Mouse (Mus musculus) left cerebral cortex, adult 18-20 months (tissue): ENCODE measurements around the gene Sfmbt1. TPM values are rescaled to one million over a fixed set of nuclear protein-coding genes. Genes with fewer than 3 reads are reported as not detected.
A peak's percentile ranks its signal among the peaks of the same experiment; 100 is the strongest.

Source experiments
- DNase-seq, 2 experiments: peaks; one replicate each; pipeline ENCODE4 v3.0.0; 2021 to 2022; ENCODE audit warnings: low spot score in 2 of 2, mixed read lengths in 1 of 2
- long read RNA-seq, 2 experiments: library from polyadenylated mRNA; stranded (forward); transcript quantifications; one replicate each; pipeline ENCODE4 v2.0.0; 2021
- total RNA-seq, 2 experiments: library from RNA; stranded (reverse); gene quantifications; 2 replicates each; pipeline ENCODE4 v1.2.3; 2021

The Sfmbt1 gene
- total RNA-seq = 10 to 100 TPM; 39.3 to 41.0 TPM
- long read RNA-seq, experiment 1, full-length matches to known transcripts = 8 of 21 reads
- long read RNA-seq, experiment 1, partial matches to known transcripts = 6 of 21 reads
- long read RNA-seq, experiment 1, other reads (novel, unspliced or antisense) = 7 of 21 reads
- long read RNA-seq, experiment 2, full-length matches to known transcripts = 4 of 10 reads
- long read RNA-seq, experiment 2, partial matches to known transcripts = 3 of 10 reads
- long read RNA-seq, experiment 2, other reads (novel, unspliced or antisense) = 3 of 10 reads

DNA sequence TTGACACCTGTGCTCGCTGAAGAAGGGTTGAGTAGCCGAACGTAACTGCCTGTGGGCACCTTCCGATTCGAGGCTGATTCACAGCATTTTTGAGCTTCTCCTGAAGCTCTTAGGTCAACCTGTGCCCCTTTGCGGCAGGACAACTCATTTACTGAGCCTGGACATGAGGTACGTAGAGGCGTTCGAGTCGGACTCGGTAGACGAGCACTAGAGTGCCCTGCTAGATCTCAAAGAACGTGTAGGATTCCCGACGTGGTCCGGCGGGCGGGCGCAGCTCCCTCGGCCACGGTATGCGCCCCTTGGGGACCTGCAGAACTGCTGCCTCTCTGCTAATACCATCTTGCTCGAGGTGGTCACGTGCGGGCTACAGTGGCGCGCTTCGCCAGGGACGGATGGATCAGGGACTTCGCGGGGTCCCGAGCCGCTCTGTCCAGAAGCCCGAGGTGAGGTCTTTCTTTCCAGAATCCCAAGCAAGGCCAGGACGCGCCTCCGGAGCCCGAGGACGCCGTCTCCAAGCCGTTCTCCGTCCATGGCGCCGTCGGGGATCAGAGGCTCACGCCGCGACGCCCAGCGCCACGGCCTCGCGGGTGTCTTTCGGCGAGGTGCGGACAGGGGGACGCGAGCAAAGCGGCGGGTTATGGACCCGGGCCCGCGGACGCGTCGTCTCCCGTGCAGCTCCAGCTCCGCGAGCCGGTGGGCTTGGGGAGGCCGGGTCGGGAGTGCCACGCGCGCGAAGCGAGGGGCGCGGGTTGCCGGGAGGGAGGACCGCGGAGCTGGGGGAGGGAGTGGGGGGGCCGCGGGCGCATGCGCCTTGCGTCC is at the start of gene Sfmbt1:
TSS of gene Sfmbt1 (plus strand) at position 51 of the 819 bp plus-strand sequence.
- no peak for DNase-seq

DNA sequence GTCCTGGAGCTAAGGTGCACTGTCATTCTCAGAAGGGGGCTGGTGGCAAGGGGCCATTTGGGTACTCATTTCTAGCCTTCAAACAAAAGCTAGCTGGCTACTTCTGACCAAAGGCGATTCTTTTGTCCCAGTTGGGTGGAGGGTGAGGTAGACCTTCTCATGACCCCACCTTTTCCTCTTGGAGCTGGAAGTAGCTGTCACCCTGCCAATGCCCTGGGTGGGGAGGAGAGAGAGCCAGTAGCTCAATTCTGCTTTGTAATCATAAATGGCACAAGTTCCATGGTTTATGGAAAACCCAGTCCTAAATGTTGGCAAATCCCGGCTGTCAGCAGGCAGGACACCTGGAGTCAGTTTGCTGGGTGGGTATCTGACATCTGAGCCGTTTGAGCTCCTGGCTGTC is 48.6 kb upstream of the Sfmbt1 start:
- no peak for DNase-seq

DNA sequence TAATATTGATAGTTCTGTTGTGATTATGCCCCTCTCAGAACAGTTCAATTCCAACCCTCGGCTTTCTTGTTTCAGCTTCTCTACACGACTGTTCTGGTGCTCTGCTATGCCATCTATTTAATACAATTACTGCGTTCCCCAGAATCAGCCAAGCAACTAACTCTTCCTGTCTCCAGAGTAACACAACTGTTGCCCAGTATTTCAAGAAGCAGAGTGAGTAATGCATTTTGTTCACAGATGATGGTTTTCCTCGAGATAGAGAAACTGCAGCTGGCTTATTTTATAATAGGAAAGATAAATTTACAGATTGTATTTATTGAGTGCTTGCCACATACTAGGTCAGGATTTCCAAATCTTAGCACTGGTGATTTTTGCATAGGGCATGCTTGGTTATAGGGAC is 48.0 kb upstream of the Sfmbt1 start:
- no peak for DNase-seq

DNA sequence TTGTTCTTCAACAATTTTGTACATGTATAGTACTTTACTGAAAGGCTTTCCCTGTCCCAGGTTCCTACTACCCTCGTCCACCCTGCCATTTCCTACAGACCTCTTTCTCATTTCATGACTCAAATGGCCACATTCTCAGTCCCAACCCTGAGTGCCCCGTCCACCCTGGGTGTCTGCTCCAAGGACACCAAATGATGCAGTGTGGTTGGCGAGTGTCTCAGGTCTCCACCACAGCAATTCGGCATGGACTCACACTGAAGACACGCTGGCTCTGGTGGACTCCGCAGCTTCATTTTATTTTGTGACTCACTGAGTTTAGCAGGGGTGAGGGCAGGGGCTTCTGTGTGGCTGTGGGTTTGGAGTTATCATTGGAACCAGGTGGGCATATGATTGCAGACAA is 44.5 kb upstream of the Sfmbt1 start:
- DNase-seq = no peak

DNA sequence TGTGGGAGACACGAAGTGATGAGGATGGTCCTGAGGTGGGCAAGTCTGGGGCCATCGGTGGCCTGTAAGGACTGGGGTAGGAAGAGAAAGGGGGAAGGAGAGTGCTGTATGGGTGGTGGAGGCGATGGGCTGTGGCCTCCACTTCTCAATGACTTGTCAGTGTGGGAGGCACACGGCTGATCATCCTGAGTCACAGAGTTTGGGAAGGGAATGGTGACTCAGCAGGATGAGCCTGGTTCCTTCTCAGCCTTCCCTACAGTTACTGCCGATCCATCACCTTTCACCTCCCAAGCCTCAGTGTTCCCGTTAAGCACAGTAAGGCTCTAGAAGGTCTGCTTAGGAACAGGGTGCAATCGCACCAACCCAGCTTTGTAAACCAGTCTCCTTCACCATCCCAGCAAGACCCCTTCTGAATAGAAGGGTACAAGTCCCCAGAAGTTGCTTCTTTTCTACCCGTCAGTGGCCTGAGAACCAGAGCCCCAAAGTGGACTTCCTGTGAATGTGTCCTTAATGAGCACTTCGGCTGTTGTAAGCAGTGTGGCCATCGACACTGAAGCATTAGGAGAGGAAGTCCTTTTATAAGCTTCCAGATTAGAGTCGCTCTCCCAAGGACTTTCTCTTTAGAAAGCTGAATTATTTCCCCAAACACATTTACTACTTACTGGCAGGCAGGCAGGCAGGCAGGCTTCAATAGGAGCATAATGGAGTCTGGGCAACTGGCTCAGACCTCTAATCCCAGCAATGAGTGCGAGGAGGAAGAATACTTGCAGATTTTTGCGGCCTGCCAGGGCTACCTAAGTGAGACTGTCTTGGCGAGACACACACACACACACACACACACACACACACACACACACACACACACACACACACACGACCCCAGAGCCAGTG is 43.3 kb upstream of the Sfmbt1 start:
- DNase-seq = peak; percentile 39 to 54

DNA sequence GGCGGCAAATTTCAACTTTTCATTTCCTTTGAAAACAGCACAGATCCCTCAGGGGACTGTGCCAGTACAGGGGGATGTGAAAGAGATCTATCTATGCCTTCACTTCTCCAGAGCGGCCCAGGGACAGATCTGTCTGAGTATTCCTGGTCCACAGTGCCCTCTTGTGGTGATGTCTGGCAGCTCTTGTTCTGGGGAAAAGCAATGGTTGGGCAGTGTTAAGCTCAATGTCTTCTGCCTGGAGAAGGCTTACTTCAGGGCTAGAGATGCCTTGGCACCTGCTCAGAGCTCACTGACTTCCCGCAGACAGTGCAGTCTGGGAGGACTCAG is 42.7 kb upstream of the Sfmbt1 start:
- peak; percentile 92 to 94 for DNase-seq

DNA sequence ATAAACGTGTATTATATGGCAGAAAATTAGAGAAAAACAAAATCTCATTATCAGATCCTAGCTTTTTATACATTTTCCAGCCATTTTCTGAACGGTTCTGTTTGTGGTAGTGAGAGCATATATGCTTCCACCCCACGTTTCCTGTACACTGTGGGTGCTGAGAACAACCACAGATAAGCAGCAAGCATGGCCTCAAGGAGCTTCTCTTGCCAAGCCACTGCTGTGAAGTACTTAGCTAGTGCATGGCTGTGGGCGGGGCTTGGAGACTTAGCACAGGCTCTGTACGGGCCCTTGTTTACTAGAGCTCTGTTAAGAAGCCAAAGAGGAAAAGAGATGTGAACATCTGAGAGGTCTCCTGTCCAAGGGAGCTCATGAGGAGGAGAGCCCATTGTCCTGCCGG is 39.7 kb upstream of the Sfmbt1 start:
- no peak for DNase-seq

DNA sequence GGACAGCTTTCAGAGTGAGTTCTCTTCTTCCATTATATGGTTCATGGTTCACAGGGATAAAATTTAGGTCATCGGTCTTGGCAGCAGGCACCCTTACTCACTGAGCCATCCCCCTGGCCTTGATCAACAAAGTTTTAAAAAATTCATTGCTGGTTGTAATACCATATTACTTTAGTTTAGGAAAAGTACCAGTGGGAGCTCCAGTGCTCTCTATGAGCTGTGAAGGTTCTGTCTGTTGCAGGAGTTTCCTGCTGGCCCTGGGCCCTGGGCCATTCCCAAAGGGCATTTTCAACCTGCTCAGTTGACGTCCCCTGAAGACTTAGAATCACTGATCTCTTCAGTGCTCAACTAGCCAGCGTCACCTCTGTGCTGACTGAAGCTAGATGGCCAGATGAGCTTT is 32.5 kb upstream of the Sfmbt1 start:
- DNase-seq = no peak

DNA sequence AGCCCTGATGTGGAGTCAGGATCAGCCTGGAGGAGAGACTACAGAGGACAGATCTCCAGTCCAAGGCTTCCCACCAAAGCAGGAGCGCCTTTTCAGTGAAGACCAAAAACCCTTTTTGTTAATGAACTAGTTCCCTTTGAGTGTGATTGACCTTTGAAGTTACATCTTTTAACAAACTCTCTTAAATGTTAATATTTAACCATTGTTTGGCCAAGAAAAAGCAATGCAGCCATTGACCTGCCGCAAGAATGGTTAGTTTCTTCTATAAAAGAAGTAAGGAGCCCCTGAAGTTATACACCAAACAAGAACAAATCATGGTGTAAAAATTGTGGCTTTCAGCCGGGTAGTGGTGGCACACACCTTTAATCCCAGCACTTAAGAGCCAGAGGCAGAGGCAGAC is 24.0 kb upstream of the Sfmbt1 start:
- no peak for DNase-seq

DNA sequence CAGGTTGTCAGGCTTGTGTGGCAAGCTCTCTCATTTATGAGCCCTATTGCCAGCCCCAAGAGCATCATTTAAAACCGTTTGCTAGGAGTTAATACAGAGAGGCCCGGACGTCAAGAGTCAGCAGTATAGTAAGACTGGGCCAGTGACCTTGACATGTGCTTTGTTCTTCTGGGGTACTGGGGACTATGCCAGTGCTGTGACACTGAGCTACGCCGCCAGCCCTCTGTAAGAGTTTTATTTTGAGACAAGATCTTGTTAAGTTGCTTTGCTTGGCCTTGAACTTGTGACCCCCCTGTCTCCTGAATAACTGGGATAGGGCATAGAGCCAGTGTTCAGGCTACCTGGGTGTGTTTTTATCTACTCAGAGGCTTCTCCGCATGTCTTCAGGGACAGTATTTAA is 22.2 kb upstream of the Sfmbt1 start:
- no peak for DNase-seq

DNA sequence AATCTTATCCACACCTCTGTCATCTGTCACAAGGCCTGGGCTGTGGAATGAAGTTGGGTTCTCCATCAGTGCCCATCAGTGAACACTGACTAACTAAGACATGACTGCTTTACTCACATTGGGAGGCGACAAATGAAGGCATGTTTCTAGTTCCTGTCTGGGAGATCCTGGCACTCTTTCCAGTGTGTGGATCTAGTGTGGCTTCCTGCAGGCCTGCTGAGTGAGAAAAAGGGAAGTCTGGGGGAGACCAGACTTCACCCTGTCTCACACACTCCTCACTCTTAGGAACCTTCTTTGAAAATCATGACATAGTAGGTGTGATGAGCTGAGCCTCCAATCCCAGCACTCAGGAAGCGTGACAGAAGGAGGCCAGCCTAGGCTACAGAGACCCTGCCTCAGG is 19.9 kb upstream of the Sfmbt1 start:
- DNase-seq = no peak

DNA sequence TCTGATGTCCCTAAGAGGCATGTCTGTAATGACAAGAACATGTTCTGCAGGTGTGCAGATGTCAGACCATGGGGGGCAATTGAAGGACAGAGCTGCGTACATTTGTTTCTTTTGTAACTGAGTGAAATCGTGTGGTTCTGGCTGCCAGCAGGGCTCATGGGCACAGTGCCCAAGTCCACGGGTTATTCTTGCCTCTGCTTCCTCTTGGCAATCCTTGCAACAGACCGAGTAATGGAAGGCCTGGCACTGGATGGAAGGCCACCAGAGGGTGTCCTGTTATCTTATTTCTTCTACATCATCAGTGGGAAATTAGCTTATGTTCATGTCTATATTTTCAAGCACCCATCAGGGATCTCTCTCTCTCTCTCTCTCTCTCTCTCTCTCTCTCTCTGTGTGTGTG is 19.0 kb upstream of the Sfmbt1 start:
- DNase-seq = peak; percentile 66 to 80

DNA sequence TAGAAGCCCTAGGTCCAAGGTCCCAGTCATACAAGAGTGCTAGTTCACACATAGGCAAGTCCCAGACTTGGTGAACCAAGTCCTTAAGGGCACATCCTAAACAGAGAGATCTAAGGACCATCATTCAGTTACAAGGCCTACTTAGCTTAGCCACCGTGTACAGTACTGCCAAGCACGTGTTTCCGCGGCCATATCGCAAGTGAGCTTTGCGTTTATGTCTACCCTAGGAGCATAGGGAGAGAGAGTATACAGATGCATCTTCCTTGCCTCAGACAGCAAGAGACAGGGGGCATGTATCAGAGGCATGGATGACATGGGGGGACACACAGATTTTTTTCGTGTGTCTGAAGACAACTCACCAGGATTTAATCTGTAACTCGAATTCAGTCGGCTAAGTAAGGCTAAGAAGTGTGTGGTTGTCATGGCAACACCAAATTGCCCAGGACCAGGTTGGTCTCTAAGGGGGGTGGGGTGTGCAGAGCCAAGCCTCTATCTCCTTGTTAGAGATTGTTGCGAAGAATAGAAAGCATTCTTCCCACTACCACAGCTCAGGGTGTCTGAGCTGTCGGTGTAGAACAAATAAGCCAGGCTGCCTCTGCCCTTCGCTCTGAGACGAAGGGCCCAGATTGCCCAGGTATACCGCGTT is 17.1 kb upstream of the Sfmbt1 start:
- DNase-seq = no peak

DNA sequence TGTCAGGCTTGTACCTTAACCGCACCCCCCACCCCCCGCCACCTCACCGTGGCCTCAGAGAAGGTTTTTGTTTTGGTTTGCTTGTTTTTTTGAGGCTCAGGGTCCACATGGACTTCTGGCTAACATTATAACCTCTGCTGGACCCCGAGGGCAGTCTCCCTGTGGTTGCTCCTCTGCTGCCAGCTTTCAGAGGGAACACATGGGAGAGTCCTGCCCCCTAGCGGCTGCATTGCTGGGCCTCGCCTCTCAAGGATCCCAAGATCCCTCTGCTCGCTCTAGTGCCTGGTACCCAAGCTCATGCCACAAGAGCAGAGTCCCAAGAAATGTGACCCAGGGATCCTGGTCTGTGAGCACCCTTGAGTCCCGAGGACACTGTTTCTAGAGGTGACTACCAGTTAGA is 15.0 kb upstream of the Sfmbt1 start:
- peak in 1 of 2 experiments; percentile 53 for DNase-seq

DNA sequence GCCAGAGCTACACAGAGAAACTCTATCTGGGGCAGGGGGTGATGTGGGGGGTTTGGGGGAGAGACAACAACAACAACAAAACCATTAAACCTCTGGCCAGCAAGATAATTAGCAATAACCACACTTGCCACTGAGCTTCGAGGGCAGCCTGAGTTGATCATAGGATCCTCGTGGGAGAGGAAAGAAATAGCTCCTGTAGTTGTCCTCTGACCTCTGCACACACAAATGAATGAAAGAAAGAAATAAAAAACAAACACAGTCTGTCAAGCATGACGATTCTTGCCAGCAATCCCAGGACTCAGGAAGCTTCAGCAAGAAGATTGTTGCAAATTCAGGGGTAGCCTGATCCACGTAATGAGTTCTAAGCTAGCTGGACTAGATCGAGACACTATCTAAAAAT is 12.1 kb upstream of the Sfmbt1 start:
- DNase-seq = no peak

DNA sequence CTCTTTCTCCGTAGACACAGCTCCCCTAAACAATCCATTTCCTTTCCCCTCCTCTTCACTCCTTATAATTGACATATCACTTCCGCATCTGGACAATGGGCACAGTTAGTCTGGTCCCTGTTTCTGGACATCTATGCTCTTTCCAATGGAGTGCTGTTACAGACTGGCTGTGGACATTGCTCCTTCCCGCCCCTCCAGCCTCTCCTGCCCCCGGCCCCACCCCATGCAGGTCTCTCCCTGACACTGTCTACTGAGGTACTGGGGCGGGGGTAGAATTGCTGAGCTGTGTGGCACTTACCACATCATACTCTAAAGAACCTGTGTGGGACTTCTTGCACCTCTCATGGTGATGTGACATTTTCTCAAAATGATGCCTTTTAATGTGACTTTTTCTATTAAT is 11.6 kb upstream of the Sfmbt1 start:
- no peak for DNase-seq

DNA sequence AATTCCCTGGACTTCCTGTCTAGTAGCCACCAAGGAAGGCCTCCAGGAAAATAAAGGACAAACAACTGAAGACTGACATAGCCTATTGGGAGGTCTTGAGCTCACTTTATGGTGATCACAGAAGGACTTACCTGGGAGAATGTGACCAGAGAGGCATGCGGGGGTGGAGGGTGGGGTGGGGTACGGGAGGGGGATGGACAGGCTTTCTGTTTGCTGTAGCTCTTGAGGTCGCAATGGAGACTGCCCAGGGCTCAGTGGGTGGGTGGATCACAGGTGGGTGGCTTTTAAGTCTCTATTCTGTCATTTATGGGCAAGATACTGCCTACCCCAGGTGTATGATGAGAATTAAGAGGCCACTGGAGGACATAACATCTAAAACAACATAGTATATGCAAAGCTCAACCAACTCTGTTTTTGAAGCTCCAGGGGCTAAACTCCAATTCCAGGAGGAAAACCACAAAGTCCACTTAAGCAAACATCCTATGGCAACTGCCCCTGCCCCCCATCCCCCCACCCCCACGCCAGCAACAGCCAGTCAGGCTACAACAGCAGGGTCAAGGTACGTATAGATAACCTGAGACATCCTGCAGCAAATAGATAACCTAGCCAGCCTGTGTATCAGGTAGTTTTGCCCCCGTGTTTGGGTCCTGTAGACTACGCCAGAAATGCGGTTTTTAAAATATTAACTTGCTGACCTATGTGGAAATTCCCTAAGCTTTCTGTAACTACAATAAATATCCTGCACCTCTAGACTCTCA is 10.4 kb upstream of the Sfmbt1 start:
- DNase-seq = no peak

DNA sequence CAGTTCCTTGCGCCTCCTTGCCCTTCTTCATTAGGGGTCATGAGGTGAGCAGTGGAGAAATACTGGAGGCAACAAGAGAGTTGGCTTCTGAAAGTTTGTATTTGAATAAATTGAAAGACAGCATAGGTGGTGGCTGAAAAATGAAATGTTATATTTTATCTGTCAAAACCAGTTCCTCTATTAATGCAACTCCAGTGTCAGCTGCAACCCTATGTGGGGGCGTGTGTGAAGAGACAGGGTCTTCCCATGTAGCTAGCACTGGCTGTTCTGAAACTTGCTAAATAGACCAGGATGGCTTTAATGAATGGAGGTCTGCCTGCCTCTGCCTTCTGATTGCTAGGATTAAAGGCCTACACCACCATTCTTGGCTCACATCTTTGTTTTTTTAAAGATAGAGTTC is 2.8 kb upstream of the Sfmbt1 start:
- no peak for DNase-seq

DNA sequence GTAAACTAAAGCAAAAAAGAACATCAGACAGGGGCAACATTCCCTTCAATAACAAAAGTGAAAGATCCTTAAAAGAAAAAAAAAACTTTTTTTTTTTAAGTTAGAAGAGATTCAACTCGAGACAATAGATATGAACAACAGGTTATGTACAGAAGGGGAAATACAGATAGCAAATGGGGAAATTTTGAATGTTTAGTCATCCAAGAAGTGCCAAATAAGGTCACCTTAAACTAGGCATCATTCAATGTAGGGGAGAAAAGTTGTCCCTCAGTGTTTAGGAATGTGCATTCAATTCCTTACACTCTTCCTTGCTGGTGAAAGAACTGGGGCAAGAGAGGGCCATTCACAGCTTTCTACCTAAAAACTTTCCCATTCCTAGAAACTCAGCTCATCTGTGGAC is 880 bp upstream of the Sfmbt1 start:
- DNase-seq = no peak

DNA sequence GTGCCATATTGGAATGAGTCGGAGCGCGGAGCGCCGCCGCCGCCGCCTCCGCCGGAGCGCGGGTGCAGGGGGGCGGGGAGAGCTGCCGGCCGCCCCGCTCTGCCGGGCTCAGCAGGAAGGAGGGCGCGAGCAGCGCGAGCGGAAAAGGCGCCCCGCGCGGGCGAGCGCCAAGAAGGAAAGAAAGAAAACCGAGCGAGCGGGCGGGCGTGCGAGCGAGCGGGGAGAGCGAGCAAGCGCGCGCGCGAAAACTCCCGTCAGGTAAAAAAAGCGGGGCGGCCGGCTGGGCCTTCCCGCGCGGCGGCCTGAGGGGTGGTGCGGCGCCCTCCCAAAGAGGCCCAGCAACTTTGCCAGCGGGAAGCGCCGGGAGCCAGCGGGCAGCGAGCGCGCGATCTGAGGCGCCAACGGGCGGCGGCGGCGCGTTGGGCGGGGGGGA is 985 bp downstream of the Sfmbt1 start:
- DNase-seq = peak; percentile 70 to 79
